Mouse (Mus musculus): ENCODE data around the gene Mfap1b.
A peak's percentile ranks its signal among the peaks of the same experiment; 100 is the strongest.
"Not testable (repeated sequence)": the region's sequence is repeated elsewhere in the genome, so short reads cannot be mapped to it uniquely, and the experiment has no call there.

Mfap1b gene

GRCm38 (mm10) chr2:121473301-121474179, at the start of gene Mfap1b:
TSS of gene Mfap1b (minus strand) at chr2:121474067.
- peak; percentile 66 to 72 for DNase-seq (ENCODE audit: low spot score in 2 of 2)

- not testable (repeated sequence) for DNase-seq (ENCODE audit: low spot score in 2 of 2)
Observed at GRCm38 (mm10) chr2:121522830-121523229, 49.0 kb upstream of the Mfap1b start.

GRCm38 (mm10) chr2:121522006-121522405, 48.1 kb upstream of the Mfap1b start:
- DNase-seq (ENCODE audit: low spot score in 2 of 2), result no peak

- DNase-seq (ENCODE audit: low spot score in 2 of 2), result not testable (repeated sequence)
Observed at GRCm38 (mm10) chr2:121518711-121519110, 44.8 kb upstream of the Mfap1b start.

- no peak for DNase-seq (ENCODE audit: low spot score in 2 of 2)
Observed at GRCm38 (mm10) chr2:121518106-121518505, 44.2 kb upstream of the Mfap1b start.

GRCm38 (mm10) chr2:121514211-121514610, 40.3 kb upstream of the Mfap1b start:
- no peak for DNase-seq (ENCODE audit: low spot score in 2 of 2)

GRCm38 (mm10) chr2:121512991-121513765, 39.3 kb upstream of the Mfap1b start:
- not testable (repeated sequence) for DNase-seq (ENCODE audit: low spot score in 2 of 2)

GRCm38 (mm10) chr2:121511401-121511800, 37.5 kb upstream of the Mfap1b start:
- no peak for DNase-seq (ENCODE audit: low spot score in 2 of 2)

- peak in 1 of 2 experiments; percentile 14 for DNase-seq (ENCODE audit: low spot score in 2 of 2)
Observed at GRCm38 (mm10) chr2:121509584-121509983, 35.7 kb upstream of the Mfap1b start.

- DNase-seq (ENCODE audit: low spot score in 2 of 2), result no peak
Observed at GRCm38 (mm10) chr2:121507951-121508330, 34.1 kb upstream of the Mfap1b start.

GRCm38 (mm10) chr2:121507173-121507950, 33.5 kb upstream of the Mfap1b start:
- no peak for DNase-seq (ENCODE audit: low spot score in 2 of 2)

GRCm38 (mm10) chr2:121505942-121506882, 32.3 kb upstream of the Mfap1b start, which contains the start of the genes Mfap1a and Wdr76:
TSS of gene Mfap1a (minus strand) at chr2:121506665.
TSS of gene Wdr76 (plus strand) at chr2:121506723.
- DNase-seq (ENCODE audit: low spot score in 2 of 2), result peak; percentile 80 to 81

GRCm38 (mm10) chr2:121501550-121501949, 27.7 kb upstream of the Mfap1b start:
- DNase-seq (ENCODE audit: low spot score in 2 of 2), result not testable (repeated sequence)

GRCm38 (mm10) chr2:121484403-121484802, 10.5 kb upstream of the Mfap1b start:
- not testable (repeated sequence) for DNase-seq (ENCODE audit: low spot score in 2 of 2)

GRCm38 (mm10) chr2:121483576-121483975, 9.7 kb upstream of the Mfap1b start:
- no peak for DNase-seq (ENCODE audit: low spot score in 2 of 2)

GRCm38 (mm10) chr2:121480916-121481315, 7.0 kb upstream of the Mfap1b start:
- DNase-seq (ENCODE audit: low spot score in 2 of 2), result not testable (repeated sequence)

- peak in 1 of 2 experiments; percentile 49 for DNase-seq (ENCODE audit: low spot score in 2 of 2)
Observed at GRCm38 (mm10) chr2:121480498-121480897, 6.6 kb upstream of the Mfap1b start.

GRCm38 (mm10) chr2:121477491-121478266, 3.8 kb upstream of the Mfap1b start:
- no peak for DNase-seq (ENCODE audit: low spot score in 2 of 2)

GRCm38 (mm10) chr2:121475306-121475705, 1.4 kb upstream of the Mfap1b start:
- DNase-seq (ENCODE audit: low spot score in 2 of 2), result not testable (repeated sequence)

GRCm38 (mm10) chr2:121474180-121474535, 291 bp upstream of the Mfap1b start:
- DNase-seq (ENCODE audit: low spot score in 2 of 2), result no peak

All from thymus, postnatal 10 days (tissue).